Mouse (Mus musculus) megakaryocyte, embryonic 14.5 days (primary cell): ENCODE measurements around the gene Ift81.

Source experiments
- FLI1 ChIP-seq: IDR thresholded peaks from 2 replicates; pipeline ENCODE4 v1.6.1; 2012; ENCODE audit warnings: low read length, inconsistent platforms, mixed read lengths
- GATA1 ChIP-seq: IDR thresholded peaks from 3 replicates; pipeline ENCODE4 v1.6.1; 2012; ENCODE audit warnings: mixed read lengths, low read length, inconsistent platforms, borderline replicate concordance

DNA sequence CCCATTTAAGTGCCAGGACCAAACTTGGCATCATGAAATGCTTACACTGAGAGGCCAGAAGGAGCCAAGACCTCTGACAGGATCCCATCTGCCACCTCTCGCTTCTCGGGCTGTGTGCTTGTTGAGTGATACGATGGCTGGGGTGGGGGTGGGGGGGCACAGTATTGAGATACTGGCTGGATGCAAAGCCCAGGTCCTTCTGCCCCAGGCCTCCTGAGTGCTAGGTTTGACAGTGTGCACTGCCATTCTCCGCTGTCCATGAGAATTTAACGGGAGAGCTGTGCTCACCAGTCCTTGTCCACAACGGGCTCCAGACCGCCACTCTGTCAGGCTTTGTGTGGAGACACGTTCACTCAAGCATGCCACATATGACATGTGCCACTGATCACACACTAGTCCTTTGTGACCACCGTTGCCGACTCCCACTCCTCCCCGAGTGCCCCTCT lies 105.4 kb downstream of the Ift81 start:
- TF ChIP-seq GATA1 (no peak), FLI1 (no peak)
